Mouse (Mus musculus) spleen, adult 2 months (tissue): ENCODE results near the gene Vamp1.

Source experiments
- CTCF ChIP-seq: fragments of 200-500 bp; IDR thresholded peaks from 2 replicates; pipeline ENCODE4 v1.5.1; 2011; ENCODE audit warnings: mild to moderate bottlenecking, inconsistent platforms; ENCODE audit not compliant: insufficient read depth, insufficient read length, insufficient replicate concordance; ENCODE audit errors: extremely low read depth
- POLR2A ChIP-seq: fragments of 200-500 bp; IDR thresholded peaks from 2 replicates; pipeline ENCODE4 v1.6.1; 2011; ENCODE audit warnings: low read depth, low read length, inconsistent platforms

GRCm38 (mm10) chr6:125272228-125272785, 57.0 kb downstream of the Vamp1 start:
- TF ChIP-seq CTCF (no peak), POLR2A (no peak)
